Mouse (Mus musculus): ENCODE data around the gene Efcab9.

DNA sequence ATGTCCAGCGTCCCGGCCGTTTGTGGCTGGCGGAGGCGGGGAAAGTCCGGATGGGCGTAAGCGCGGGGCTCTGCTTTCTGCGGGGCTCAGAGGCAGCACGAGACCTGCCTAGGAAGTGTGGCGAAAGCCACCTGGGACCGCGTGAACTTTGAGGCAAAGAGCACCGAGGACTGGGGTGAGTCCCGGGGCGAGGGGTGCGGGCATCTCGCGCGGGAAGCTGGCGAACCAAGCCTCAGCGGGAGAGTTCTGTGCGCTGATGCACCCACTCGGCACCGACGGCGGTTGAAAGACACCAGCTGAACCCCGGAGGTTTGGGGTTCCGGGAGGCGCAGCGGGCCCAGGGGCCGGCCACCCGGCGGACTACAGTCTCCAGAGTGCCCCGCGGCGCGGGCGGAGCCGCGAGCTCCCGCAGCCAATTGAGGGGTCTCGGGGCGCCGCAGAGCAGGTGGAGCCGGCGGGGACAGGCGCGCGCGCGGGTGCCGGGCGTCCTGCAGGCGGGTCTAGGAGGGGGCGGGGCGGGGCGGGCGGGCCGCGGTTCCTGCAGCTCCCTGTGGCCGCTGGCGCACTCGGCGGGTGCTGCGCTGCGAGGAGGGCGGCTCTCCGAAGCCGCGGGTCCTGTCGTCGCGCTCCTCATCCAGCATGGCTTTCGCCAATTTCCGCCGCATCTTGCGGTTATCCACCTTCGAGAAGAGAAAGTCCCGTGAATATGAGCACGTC is 1.0 kb upstream of the Efcab9 start, which contains the start of gene Stk10:
- TF ChIP-seq POLR2A (IDR thresholded peaks at IDR 0.05; ENCODE audit: borderline replicate concordance, low read depth, low read length): peak; percentile 83; the same call in 1 of the 2 replicates
- TF ChIP-seq CTCF (IDR thresholded peaks at IDR 0.05; ENCODE audit: low read depth, low read length): no peak
